Mouse (Mus musculus) gonadal fat pad, adult 2 months (tissue): ENCODE measurements at regions not wholly inside any gene's neighbourhood (a gene's known extent, or its start where the extent isn't known, plus 50 kb on each side); places are given as distances from the start of the nearest gene placed in this dataset.

ENCODE experiments used
- DNase-seq: peaks from one replicate; pipeline ENCODE4 v3.0.0-alpha.2; 2012; ENCODE audit warnings: low read depth

DNA sequence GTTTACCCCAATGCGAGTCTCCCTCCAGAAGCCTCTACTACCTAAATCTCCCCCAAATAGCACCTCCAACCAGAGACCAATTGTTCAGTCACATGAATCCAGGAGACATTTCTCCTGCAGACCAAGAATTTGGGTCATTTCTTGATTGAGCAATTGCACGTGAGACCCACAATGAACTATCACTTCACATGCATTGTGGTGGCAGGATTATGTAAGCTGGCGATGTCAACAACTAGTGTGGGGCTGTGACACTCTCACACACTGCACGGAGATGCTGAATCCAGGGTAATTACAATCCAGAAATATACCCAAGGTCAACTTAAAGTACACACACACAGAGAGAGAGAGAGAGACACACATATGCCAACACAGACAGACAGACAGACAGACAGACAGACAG lies 148.5 kb upstream of the Dyrk2 start:
- DNase-seq, result no peak

DNA sequence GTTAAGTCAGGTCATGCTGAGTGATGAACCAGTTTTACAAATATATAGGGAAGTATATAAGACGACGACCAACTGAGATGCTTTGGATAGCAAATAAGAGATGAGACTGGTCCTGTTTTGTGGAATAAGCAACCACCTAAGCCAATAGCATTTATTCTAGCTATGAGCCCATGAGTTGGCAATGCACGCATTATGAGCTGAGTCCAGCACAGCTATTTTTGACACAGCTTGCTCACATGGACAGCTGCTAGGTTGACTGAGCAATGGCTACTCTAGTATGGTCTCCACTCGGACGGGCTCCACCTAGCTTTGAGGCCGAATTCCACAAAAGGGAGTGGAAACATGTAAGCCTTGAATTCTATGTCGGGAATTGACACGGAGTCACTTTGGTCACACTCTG lies 146.1 kb upstream of the Dyrk2 start:
- DNase-seq, result no peak

DNA sequence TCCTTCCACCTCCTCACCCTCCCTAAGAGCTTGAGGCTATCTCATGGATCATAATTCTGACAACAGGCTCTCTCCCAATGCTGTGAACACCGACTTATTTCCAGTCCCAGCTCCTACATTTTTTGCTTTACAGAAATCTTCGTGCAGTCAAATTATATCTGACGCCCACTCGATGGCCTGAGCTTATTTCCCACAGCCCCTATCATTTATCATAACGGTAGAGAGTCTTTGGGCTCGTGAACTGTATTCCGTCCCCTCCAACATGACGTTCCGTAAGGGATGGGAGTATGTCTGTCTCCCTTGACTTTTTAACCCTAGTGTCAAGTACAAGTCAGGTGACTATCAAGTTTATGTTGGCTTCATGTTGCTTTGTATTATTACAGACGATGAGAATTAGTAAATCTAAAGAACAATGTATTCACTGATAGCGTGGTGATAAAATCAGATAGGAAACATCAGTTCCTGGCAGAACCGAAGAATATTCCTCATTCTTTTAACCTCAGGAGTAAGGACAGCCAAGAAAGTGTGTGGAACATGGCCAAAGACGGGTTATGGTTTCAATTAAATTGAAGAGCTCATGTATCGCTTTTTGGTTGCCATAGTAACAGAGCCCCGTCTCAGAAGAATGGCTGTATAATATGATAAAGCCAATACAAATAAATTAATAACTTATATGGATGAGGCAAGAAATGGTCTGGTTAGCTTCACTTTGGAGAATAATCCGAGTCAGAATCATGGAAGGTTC lies 145.5 kb upstream of the Dyrk2 start:
- no peak for DNase-seq

DNA sequence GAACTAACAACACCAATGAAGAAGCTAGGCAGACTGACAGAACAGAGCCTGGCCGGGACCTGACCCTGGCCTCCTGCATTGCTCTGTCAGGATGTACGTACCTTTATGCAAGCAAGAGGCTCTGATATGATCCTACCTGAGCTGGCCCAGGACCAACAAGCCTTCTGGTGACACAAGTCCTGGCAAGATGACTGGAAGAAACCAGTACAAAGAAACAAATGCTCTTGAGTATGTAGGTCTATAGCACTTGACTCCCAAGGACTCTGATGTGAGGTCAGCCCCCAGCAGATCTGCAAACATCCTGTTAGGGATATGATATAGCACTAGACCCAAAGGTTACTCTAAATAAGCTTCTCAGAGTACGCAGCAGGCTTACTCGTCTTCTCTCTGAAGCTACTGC lies 144.7 kb upstream of the Dyrk2 start:
- no peak for DNase-seq

DNA sequence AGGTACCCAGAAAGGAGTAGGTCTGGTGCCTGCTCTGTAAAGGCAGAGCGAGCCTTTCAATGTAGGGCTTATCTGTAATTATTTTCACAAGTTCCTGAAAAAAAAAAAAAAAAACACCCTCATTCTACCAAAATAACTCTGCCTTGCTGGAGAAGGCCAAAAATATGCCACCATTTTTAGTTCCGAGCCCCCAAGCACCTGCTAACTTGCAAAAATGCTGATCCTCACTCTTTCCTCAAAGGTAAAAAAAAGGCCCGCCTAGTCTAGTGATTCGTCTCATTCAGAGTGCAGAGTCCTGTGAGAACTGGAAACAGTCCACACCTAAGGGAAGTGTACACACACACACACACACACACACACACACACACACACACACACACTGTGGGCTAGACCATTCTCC lies 143.7 kb upstream of the Dyrk2 start:
- no peak for DNase-seq

DNA sequence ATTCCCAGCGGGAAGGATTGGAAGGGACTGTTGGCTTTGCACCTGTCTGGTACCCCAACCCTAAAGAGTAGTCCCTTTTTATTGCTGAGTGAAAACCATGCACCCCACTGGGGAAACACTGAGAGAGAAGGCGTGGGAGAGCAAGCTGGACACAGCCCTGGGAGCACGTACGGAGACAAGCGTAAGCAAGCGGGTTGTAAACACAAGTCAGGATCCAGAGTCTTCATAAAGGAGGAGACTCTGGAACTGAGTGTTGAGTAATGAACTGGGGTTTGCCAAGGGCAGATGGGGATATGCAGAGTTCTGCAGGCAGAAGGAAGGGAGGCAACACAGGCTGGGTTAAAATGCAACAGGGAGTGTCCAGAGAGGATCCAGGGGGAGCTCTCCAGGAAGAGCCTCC lies 141.5 kb upstream of the Dyrk2 start:
- DNase-seq, result no peak

DNA sequence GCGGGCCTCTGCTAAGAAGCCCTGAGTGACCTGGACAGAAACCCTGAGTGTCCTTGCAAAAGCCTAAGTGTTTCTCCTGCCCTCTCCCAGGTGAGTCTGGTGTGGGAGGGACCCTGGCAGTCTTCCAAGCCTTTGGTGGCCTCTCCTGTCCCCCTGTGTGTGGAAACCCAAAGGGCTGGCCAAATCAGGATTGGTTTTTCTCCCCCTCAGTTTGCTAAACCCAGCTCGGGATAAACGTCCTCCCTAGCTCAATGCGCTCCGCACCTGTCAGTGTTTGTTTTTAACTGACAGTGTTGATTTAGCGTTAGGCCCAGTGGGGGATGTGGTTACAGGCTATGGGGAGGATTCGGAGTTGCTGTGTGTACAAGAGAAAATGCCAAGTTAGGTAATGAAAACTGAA lies 140.9 kb upstream of the Dyrk2 start:
- no peak for DNase-seq

DNA sequence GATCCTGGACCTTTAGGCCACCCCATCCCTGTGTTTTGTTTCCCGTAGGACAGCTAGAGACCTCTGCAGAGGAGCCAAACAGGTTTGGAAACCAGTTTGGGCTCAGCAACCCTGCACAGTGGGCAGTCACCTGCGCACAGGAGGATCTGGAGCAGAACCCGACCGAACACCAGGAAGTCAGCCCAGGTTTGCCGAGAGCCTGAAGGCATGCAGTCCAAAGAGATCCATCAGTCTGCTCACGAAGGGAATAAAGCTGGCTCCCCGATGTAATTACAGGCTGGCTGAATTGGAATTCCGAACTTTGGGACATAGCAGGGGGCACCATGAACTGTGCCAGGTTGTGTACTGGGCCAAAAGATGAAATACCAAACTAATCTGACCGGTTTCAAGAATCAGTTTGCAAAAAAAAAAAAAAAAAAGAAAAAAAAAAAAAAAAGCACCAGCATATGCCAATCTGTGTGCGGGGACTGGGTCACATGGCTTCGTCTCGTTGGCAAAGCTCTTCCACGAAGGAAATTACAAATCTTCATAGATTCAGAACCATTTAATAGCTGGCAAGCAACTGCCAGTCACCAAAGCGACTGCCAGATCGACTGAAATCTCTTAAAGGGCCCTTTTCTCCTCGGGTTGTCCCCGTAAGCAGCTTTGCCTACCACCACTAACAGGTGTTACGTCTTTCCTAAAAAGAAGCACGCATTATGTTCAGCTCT lies 137.0 kb upstream of the Dyrk2 start:
- DNase-seq, result no peak

DNA sequence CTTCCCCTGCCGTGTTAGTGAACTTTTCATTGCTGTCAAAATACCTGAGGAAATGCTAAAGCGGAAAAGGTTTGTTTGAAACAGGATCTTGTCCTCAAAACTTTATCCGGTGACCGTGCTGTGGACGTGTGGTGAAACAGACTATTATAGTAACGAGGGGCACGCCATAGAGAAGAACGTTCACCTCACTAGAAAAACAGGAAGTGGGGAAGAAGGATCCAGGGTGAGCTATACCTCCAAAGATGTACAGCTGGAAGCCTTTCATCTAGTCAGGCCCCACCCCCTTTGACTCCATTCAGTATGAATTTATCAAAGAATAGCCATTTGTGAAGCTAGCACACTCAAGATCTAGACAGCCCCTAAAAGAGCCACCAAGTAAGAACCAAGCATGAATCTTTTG lies 135.5 kb upstream of the Dyrk2 start:
- no peak for DNase-seq

DNA sequence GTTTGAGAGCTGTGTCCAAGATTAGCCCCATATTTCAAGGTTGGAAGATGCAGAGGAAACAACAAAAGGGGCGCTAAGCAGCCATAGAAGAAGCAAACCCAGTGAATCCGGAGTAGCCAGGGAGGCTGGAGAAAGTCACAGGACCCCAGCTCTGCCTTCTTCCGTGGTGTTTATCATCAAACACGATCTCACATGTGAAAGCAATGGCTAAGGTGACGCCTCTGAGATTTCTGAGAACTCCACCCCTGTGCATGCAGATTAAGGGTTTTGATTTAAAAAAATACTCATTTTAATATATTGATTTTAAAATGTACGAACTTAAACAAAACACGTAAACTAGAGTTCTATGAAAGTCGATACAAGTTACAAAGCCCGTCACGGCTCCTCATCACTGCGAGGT lies 134.4 kb upstream of the Dyrk2 start:
- DNase-seq, result no peak

DNA sequence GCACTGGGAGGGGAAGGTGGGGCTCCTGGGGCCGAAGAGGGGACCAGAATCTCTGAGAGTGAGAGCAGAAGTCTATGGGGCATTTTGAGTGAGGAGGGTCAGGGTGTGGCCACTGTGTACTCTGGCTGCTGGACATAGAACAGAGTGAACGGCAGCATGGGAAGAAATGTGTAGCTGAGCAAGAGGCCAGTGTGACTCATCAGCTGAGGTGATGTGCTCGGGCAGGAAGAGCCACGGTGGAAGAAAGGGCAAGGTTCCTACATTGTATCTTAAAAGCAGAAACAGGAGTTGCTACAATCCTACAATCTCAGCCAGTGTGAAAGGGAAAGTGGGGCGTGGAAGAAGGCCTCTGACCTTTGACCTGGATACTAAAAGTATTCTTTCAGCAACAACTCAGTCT lies 133.8 kb upstream of the Dyrk2 start:
- no peak for DNase-seq

DNA sequence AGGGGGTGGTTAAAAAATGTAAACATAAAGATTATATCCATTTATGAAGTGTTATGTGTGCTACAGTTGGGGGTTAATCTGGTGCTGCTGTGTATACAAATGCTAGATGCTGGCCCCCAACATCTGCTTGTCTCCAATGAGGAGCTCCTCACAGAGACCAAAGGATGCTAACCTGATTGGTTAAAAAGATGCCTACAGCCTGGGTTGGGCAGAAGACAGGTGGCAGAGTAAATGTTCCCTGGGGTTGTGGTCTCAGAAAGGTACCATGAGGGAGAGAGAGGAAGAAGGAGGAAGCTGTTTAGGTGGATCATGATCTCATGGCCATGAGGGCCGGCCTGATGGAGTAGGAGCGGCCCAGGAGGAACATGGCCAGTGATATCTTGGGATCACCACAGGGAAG lies 133.0 kb upstream of the Dyrk2 start:
- no peak for DNase-seq

DNA sequence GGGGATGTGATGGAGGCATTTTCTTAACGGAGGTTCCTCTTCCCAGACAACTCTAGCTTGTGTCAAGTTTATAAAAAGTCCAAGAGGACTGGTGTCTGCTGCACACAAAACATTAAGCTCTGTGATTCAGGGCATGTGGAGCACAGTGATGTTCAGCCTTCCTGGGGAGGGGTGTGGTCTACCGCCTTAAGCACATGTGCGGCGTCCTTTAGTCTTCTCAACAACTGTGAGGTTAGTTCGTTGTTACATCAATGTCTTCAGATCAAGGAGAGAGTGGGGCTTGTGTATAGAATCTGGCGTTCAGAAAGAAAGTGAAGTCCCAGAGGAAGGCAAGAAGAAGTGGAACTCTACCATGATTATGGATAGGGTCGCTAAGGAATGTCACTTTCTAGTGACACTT lies 131.9 kb upstream of the Dyrk2 start:
- no peak for DNase-seq

DNA sequence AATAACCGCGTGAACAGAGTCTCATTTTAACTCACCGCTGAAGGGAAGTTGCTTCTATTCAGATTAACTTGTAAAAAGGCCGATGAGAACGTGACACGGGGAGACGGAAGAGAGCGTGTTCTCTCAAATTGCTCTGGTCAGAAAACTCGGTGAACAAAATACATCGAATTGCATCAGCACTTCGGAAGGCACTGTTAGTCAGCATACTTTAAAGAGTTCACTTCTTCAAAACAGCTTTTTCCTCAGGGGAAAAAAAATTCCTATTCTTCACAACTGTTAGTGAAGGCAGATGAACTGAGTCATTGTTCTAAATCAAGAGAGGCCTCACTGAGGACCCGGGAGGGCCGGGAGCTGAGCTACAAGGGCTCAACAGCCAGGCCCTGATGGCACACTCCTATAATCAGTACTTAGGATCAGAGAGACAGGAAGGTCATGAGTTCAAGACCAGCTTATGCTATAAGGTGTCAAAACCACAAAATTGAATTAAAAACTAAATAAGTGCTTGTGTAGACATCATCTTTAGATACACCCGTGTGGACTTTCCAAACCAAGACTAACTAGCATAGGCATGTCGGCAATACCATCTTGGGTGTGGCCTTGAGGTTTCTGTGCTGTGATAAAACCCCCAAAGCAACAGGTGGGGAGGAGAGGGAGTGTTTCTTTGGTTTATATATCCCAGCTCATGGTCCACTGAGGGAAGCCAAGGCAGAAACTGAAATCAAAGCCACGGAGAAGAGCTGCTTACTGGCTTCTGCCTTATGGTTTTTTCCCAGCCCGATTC lies 131.2 kb upstream of the Dyrk2 start:
- DNase-seq, result no peak

DNA sequence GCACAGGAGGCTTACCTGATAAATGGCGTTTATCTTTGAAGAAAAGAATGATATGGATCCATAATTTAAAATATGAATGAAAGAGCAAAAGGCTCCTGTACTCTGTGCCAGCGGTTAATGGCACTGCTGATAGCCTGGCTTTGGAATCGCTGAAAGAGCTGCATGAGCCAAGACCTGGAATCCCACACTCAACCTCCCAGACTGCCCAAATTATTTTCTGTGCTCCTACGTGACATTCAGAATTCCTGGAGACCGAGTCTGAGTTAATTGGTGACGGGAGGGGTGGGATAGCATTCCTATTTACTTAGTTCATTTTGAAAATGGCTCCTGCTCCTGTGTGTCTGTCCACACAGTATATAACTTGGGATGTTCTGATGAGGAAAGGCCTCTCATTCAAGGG lies 129.0 kb upstream of the Dyrk2 start:
- DNase-seq, result no peak

DNA sequence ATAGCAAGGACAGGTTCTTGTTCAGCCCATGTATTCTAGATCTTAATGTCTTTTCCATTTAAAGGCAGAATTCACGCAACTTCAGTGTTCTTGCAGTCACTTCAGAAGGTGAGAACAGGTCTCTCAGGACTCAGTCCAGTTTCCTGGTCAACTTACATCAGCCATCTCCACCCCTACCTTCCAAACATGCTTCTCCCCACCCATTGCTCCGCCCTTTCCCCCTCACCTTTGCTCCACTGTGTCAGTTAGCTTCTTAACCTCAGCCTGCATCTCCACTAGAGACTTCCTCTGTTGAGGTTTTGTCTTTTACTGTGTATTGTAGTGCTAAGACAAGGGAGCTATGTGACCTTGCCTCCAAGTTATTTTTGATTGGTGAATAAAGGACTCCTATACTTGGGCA lies 127.0 kb upstream of the Dyrk2 start:
- no peak for DNase-seq

DNA sequence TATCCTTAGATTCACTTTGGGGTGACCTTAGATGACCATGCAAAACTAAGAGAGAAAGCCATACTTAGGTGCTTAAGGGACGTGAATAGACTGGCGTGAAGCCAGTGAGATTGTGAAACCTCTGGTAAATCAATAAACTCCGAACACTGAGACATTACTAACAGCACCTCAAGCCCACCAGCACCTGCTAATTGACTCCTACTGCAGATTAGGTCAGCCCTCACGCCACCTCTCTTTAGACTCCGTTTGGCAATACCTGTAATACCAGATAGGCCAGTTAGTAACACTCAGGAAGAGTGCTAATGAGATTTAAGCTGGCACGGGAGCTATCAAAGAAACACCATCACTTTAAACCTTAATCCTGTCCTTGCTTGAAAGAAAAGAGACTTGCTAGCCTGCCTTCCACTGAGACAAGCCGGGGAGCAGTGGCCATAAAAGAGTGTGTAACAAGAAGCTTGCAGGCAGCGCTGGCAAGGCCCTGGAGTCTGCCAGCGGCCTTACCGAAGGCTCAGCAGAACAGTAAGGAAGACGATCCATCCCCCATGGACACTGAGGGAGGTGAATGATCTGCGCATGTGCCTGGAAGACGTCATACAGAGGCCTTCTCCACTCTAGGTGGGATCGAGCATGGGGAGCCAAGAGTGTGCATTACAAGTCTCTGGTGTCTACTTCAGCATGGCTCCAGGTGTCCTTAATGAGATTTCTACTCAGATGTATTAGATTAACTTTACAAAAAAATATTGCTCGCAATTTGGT lies 124.0 kb upstream of the Dyrk2 start:
- no peak for DNase-seq

DNA sequence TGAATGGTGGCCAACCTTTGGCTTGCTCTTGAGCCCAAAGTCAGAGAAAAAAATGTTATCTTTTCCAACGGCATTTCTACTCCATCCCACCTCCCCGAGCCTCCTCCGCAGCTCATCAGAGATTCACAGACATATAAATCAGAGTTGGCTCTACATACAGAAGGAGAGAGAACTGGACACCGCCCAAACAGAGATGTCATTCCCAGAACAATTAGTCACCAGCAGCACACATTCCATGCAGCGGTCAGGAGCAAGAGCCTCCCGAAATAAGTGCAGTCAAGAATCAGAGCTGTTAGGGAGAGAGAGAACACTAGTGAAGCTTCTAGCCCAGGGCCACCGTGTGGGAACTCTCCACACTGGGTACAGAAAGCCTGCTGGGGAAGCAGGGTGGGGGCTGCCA lies 121.2 kb upstream of the Dyrk2 start:
- no peak for DNase-seq

DNA sequence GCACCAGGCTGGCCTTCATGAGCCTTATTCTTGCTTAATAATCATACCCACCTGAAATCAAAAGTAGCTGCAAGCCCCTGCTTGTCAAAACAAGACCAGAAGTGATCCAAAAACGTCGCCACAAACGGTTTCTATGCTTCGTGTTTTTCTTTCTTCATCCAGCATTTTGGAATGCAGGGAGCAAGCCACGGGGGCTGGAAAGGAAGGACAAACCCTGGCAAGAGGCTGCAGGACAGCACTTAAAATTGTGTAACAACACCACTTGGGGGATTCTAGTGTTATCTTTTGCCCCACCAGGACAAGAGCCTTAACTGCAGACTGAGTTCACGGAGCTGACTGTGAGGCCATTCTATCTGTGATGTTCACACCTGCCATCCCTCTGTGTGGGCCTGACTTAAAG lies 120.5 kb upstream of the Dyrk2 start:
- no peak for DNase-seq

DNA sequence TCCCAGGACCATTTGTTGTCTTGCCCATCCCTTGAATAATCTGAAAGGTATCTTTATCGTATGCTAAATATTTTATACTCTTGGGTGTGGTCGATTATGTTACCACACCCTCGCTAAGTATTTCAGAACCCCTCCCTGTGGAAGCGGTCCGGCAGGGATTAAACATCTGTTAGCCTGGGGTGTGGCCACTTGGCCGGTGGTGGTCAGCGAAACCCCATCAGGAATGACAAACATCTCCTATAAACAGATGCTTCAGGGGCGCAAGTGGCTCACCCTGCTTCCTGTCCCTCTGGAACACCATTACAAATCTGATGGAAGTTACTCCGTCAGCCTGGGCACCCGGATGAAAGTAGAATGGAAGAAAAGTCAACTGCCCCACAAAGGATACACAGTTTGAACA lies 119.8 kb upstream of the Dyrk2 start:
- no peak for DNase-seq

DNA sequence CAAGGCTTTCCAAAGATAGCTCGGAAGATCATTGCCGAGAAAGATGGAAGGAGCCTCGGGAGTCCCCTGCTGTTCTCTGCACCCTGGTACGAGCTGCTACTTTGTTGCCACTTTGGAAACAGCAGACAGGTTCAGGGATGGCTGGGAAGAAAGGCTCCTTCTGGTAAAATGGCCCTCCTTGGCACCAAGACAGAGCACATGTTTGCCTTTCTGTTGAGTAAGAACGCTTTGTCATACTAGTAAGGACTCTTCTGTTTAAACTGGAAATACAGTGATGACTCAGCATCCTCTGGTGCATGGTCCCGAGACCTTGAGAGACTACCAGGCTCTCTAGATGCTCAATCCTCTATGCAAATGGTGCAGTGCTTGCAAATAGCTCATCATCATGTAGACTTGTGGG lies 118.2 kb upstream of the Dyrk2 start:
- DNase-seq, result no peak

DNA sequence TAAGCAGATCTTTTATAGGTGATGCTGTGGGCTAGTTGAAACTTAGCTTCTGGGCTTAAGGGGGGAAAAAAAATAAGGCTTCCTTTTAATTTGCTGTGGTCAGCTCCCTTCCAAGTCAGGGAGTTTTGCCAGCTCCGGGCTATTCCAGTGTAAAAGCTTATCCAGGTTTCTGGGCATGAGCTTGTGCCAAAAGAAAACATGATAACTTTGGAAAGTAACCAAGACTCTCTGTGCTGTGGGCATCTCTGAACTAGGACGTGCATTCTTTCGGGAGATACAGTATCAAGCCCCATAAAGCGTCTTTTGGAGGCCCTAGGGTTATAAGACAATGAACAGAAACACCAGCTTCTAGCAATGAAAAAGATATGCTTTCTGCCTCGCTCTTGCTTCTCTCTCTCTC lies 114.6 kb upstream of the Dyrk2 start:
- no peak for DNase-seq
